Mouse (Mus musculus): ENCODE results near the gene Ltc4s. TPM values are rescaled to one million over a fixed set of nuclear protein-coding genes. Genes with fewer than 3 reads are reported as not detected.

Ltc4s gene
- polyA plus RNA-seq, 1 experiment from 2014 or later = 0.75 TPM

GRCm38 (mm10) chr11:50227736-50228135, 10.7 kb downstream of the Ltc4s start:
- H3K27ac ChIP-seq (replicated peaks) = no peak overlapping the region
- no peaks in the 10 kb centered on the region for H3K9me3 ChIP-seq (replicated peaks)
- H3K27me3 ChIP-seq (ENCODE audit: low read depth, poor library complexity, severe bottlenecking) = peaks cover 65% of the 10 kb centered on the region
- WGBS = 91% methylated on average over 4 of the region's 4 CpGs
- peaks cover 72% of the 10 kb centered on the region for H3K4me1 ChIP-seq
- H3K4me3 ChIP-seq = no peak overlapping the region
- DNase-seq (ENCODE audit: low spot score) = no peak
- H3K36me3 ChIP-seq = peaks cover 17% of the 10 kb centered on the region

DNA sequence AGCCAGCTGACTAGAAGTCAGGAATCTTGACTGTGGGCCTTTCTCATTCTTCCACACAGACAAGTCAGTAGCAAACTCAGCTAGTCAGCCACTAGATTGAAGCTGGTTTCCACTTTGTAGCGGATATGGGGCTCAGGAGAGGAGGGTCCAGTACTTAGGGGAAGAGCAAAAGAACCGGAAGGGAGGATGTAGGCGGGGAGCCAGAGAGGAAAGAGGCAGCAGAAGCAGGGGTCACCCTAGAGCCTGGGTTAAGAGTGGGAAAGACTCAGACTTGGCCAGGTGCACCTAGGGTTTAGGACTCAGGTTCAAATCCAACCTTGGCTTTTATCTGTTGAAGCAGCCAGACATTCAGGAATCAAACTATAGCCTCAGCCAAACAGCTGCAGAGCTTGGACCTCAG, 11.2 kb downstream of the Ltc4s start:
- Histone ChIP-seq H3K27me3 (ENCODE audit: low read depth, poor library complexity, severe bottlenecking) (peaks cover 70% of the 10 kb centered on the region), H3K4me1 (peaks cover 72% of the 10 kb centered on the region), H3K4me3 (peak overlapping the region; percentile 92; the same call in 1 of the 2 replicates), H3K9me3 (replicated peaks) (no peaks in the 10 kb centered on the region), H3K27ac (replicated peaks) (no peak overlapping the region), H3K36me3 (peaks cover 12% of the 10 kb centered on the region)
- no peak for DNase-seq (ENCODE audit: low spot score)
- 75% methylated on average over 3 of the region's 3 CpGs for WGBS

- Histone ChIP-seq H3K9me3 (replicated peaks) (no peaks in the 10 kb centered on the region), H3K4me3 (peak overlapping the region; percentile 92), H3K27ac (replicated peaks) (peak overlapping the region; percentile 94), H3K27me3 (ENCODE audit: low read depth, poor library complexity, severe bottlenecking) (peaks cover 70% of the 10 kb centered on the region), H3K36me3 (peaks cover 3% of the 10 kb centered on the region; the same call in 1 of the 2 replicates), H3K4me1 (peaks cover 69% of the 10 kb centered on the region)
- no peak for DNase-seq (ENCODE audit: low spot score)
- 46% methylated on average over 2 of the region's 2 CpGs for WGBS
Measured at GRCm38 (mm10) chr11:50226406-50226805, 12.0 kb downstream of the Ltc4s start.

DNA sequence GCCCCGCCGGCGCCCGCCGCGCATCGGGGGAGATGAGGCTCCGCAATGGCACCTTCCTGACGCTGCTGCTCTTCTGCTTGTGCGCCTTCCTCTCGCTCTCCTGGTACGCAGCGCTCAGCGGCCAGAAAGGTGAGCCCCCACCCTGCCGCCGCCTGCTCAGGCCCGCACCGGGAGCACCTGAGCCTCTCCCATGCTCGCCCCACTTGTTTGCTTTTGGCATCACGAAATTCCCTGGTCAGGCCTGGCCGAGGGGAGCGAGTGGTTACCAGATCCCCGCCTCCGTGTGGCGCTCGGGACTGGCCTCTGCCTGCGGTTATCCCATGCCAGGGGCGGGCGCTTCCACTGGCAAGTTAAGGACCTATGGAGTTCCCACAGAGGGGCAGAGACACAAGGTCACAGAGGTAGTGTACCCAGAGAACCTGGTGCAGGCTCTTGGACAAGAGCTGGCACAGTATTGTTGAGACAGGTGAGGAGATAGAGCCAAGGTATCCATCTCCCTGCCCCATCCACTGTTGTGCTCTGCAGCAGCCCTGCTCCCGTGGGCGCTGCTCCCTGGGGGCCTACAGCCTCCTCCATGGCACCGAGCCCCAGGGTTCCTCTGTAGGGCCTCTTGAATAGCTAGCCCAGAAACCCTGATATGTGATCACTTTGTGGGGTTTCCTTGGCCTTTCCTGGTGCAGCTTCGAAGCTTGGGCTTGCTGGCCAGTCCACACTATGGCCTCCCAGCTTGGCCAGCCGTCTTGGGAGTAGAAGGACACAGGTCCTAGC, 12.6 kb downstream of the Ltc4s start:
- Histone ChIP-seq H3K4me3 (peak overlapping the region; percentile 92), H3K27me3 (ENCODE audit: low read depth, poor library complexity, severe bottlenecking) (peaks cover 67% of the 10 kb centered on the region), H3K9me3 (replicated peaks) (no peaks in the 10 kb centered on the region), H3K4me1 (peaks cover 65% of the 10 kb centered on the region), H3K27ac (replicated peaks) (peak overlapping the region; percentile 94), H3K36me3 (0 out of 2 replicates have a peak, but pooled peaks cover 2% of the 10 kb centered on the region)
- peak; percentile 55 for DNase-seq (ENCODE audit: low spot score)
- WGBS = 4% methylated on average over 34 of the region's 34 CpGs

- no peaks in the 10 kb centered on the region for H3K36me3 ChIP-seq
- DNase-seq (ENCODE audit: low spot score) = peak; percentile 84
- under 1% methylated on average over 70 of the region's 70 CpGs for WGBS
- H3K4me1 ChIP-seq = peaks cover 59% of the 10 kb centered on the region
- H3K9me3 ChIP-seq (replicated peaks) = no peaks in the 10 kb centered on the region
- H3K4me3 ChIP-seq = peak overlapping the region; percentile 92
- H3K27ac ChIP-seq (replicated peaks) = peak overlapping the region; percentile 94
- peaks cover 59% of the 10 kb centered on the region for H3K27me3 ChIP-seq (ENCODE audit: low read depth, poor library complexity, severe bottlenecking)
Measured at GRCm38 (mm10) chr11:50224671-50225530, 13.5 kb downstream of the Ltc4s start.

- DNase-seq (ENCODE audit: low spot score) = no peak
- H3K4me1 ChIP-seq = peaks cover 50% of the 10 kb centered on the region
- peaks cover 50% of the 10 kb centered on the region for H3K27me3 ChIP-seq (ENCODE audit: low read depth, poor library complexity, severe bottlenecking)
- peak overlapping the region; percentile 94 for H3K27ac ChIP-seq (replicated peaks)
- no peaks in the 10 kb centered on the region for H3K36me3 ChIP-seq
- peak overlapping the region; percentile 92 for H3K4me3 ChIP-seq
- WGBS = 11% methylated on average over 17 of the region's 17 CpGs
- no peaks in the 10 kb centered on the region for H3K9me3 ChIP-seq (replicated peaks)
Measured at GRCm38 (mm10) chr11:50223783-50224662, 14.4 kb downstream of the Ltc4s start.

DNA sequence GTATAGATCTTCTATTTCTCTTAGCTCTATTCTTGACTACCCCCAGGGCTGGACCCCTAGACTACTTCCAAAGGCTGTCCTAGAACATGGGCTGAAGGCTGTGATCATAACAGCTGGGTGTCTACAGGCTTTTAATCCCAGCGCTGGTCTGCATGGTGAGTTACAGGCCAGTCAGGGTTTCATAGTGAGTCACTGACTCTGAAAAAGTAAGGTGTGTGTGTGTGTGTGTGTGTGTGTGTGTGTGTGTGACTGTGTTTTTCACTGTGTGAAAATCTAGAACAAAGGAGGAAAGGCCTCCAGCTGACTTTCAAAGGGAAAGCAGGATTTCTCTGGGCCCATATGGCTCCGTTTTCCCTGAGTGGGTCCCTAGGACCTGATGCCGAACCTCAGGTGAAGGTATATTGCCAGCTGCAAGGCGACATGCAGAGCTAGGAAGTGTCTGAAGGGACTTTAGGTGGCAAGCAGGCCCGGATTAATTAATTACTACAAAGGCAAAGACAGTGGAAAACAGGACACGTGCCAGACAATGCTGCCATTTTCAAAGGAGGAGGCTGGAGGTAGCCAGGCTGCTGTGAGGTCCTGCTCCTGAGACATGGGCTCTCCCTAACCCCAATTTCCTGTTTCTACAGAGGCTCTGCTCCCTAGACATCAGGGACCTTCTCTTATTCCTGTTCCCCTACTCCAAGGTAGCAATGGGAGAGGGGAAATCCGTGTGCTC, 15.7 kb downstream of the Ltc4s start:
- no peak overlapping the region; the same call in 1 of the 2 replicates for H3K27ac ChIP-seq (replicated peaks)
- H3K36me3 ChIP-seq = no peaks in the 10 kb centered on the region
- WGBS = 53% methylated on average over 7 of the region's 7 CpGs
- peaks cover 37% of the 10 kb centered on the region for H3K27me3 ChIP-seq (ENCODE audit: low read depth, poor library complexity, severe bottlenecking)
- H3K4me3 ChIP-seq = no peak overlapping the region
- no peaks in the 10 kb centered on the region for H3K9me3 ChIP-seq (replicated peaks)
- H3K4me1 ChIP-seq = peaks cover 42% of the 10 kb centered on the region
- DNase-seq (ENCODE audit: low spot score) = no peak

GRCm38 (mm10) chr11:50219833-50220232, 18.6 kb downstream of the Ltc4s start:
- no peak for DNase-seq (ENCODE audit: low spot score)
- peaks cover 19% of the 10 kb centered on the region for H3K27me3 ChIP-seq (ENCODE audit: low read depth, poor library complexity, severe bottlenecking)
- WGBS = 52% methylated on average over 2 of the region's 2 CpGs
- no peaks in the 10 kb centered on the region for H3K36me3 ChIP-seq
- no peak overlapping the region for H3K4me3 ChIP-seq
- no peaks in the 10 kb centered on the region for H3K9me3 ChIP-seq (replicated peaks)
- no peak overlapping the region for H3K27ac ChIP-seq (replicated peaks)
- H3K4me1 ChIP-seq = peaks cover 34% of the 10 kb centered on the region

GRCm38 (mm10) chr11:50217811-50218210, 20.6 kb downstream of the Ltc4s start:
- WGBS = 62% methylated on average over 4 of the region's 4 CpGs
- peaks cover 6% of the 10 kb centered on the region; the same call in 1 of the 2 replicates for H3K27me3 ChIP-seq (ENCODE audit: low read depth, poor library complexity, severe bottlenecking)
- H3K9me3 ChIP-seq (replicated peaks) = no peaks in the 10 kb centered on the region
- no peak overlapping the region for H3K4me3 ChIP-seq
- H3K36me3 ChIP-seq = no peaks in the 10 kb centered on the region
- no peak overlapping the region for H3K27ac ChIP-seq (replicated peaks)
- DNase-seq (ENCODE audit: low spot score) = no peak
- H3K4me1 ChIP-seq = peaks cover 27% of the 10 kb centered on the region

DNA sequence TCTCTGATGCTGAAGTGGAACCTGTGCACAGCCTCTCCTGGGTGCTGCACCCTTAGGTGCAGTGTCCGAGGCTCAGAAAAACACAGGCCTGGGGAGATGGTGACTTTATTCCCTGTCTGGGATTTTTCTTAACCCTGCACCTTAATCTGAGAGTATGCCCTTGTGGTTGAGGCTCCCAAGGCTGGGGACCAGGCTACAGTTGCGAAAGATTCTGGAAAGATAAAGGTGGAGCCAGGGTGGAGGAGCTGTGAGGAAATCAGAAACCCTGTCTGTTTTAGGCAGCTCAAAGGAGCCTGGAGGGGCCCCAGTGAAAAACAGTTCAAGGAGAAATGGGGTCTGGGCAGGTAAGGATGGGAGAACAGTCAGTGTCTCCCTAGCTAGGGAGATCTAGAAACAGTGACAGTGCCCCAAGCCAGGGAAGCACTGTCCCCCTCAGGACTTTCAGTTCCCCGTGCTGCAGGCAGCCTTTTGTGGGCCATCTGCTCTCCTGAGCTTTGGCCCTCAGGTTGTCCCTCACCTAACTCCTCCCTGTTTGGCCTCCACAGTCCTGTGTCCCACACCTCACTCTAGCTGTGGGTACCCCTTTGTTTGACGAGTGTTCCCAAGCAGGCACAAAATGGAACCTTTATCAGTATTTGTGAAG, 21.6 kb downstream of the Ltc4s start:
- Histone ChIP-seq H3K36me3 (no peaks in the 10 kb centered on the region), H3K27ac (replicated peaks) (0 out of 2 replicates have a peak overlapping the region, but pooled peaks have one; percentile 35), H3K27me3 (ENCODE audit: low read depth, poor library complexity, severe bottlenecking) (no peaks in the 10 kb centered on the region), H3K4me1 (peaks cover 27% of the 10 kb centered on the region), H3K9me3 (replicated peaks) (no peaks in the 10 kb centered on the region), H3K4me3 (no peak overlapping the region)
- 75% methylated on average over 4 of the region's 4 CpGs for WGBS
- DNase-seq (ENCODE audit: low spot score) = no peak

DNA sequence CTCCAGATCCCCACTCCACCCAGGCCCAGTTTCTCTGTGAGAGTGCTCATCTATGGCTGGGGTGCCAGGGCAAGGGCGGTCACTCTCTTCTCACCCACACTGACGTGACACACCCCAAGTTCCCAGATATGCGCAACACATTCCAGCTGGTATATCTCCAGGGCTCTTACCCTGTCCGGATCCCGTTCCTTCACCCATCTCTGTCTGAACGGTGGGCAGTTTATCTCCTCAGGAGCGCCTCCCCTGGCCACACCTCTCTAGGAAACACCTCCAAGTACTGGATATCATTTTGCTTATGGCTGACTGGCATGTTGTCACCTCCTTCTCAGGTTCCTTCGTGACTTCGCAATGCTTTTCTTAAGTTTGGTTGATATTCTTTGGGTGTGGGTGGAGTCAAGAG, 22.8 kb downstream of the Ltc4s start:
- Histone ChIP-seq H3K4me3 (no peak overlapping the region), H3K9me3 (replicated peaks) (no peaks in the 10 kb centered on the region), H3K27me3 (ENCODE audit: low read depth, poor library complexity, severe bottlenecking) (no peaks in the 10 kb centered on the region), H3K36me3 (no peaks in the 10 kb centered on the region), H3K27ac (replicated peaks) (no peak overlapping the region), H3K4me1 (peaks cover 34% of the 10 kb centered on the region)
- no peak for DNase-seq (ENCODE audit: low spot score)
- WGBS = 21% methylated on average over 9 of the region's 9 CpGs

All from midbrain, embryonic 10.5 days (tissue).